Mouse (Mus musculus): Measurements from ENCODE around the gene Tmc8. TPM values are rescaled to one million over a fixed set of nuclear protein-coding genes. Genes with fewer than 3 reads are reported as not detected.
"Not testable (repeated sequence)": the region's sequence is repeated elsewhere in the genome, so short reads cannot be mapped to it uniquely, and the experiment has no call there.

Gene Tmc8
- polyA plus RNA-seq, 1 experiment from 2014 or later = 3.6 TPM

GRCm38 (mm10) chr11:117828149-117828887, 46.4 kb downstream of the Tmc8 start:
- ATAC-seq (replicated peaks; ENCODE audit: low FRiP score, low read depth) (no peak), DNase-seq (ENCODE audit: low spot score) (no peak)
- Histone ChIP-seq H3K4me1 (replicated peaks; ENCODE audit: insufficient read depth, low read length) (peaks cover 33% of the 10 kb centered on the region; the same call in 1 of the 2 replicates), H3K4me3 (replicated peaks; ENCODE audit: low read depth, low read length) (no peak overlapping the region), H3K27me3 (ENCODE audit: insufficient read depth, low read length) (no peaks in the 10 kb centered on the region), H3K36me3 (ENCODE audit: insufficient read depth, low read length) (no peaks in the 10 kb centered on the region), H3K4me2 (ENCODE audit: low read length) (no peak overlapping the region; the same call in 1 of the 2 replicates), H3K27ac (peak overlapping the region; percentile 80), H3K9ac (ENCODE audit: low read depth, low read length) (no peak overlapping the region), H3K9me3 (replicated peaks; ENCODE audit: low read length) (no peaks in the 10 kb centered on the region)
- TF ChIP-seq CTCF (IDR thresholded peaks at IDR 0.05; ENCODE audit: low read depth) = no peak
- 66% methylated on average over 18 of the region's 18 CpGs for WGBS

GRCm38 (mm10) chr11:117828888-117829604, 47.2 kb downstream of the Tmc8 start:
- peak overlapping the region; percentile 80 for H3K27ac ChIP-seq
- H3K4me3 ChIP-seq (replicated peaks; ENCODE audit: low read depth, low read length) = no peak overlapping the region
- ATAC-seq (replicated peaks; ENCODE audit: low FRiP score, low read depth) (no peak), DNase-seq (ENCODE audit: low spot score) (peak; percentile 51)
- no peak overlapping the region for H3K9ac ChIP-seq (ENCODE audit: low read depth, low read length)
- H3K36me3 ChIP-seq (ENCODE audit: insufficient read depth, low read length) = no peaks in the 10 kb centered on the region
- no peaks in the 10 kb centered on the region for H3K9me3 ChIP-seq (replicated peaks; ENCODE audit: low read length)
- TF ChIP-seq CTCF (IDR thresholded peaks at IDR 0.05; ENCODE audit: low read depth) = no peak
- peaks cover 30% of the 10 kb centered on the region; the same call in 1 of the 2 replicates for H3K4me1 ChIP-seq (replicated peaks; ENCODE audit: insufficient read depth, low read length)
- H3K27me3 ChIP-seq (ENCODE audit: insufficient read depth, low read length) = no peaks in the 10 kb centered on the region
- 57% methylated on average over 9 of the region's 9 CpGs for WGBS
- H3K4me2 ChIP-seq (ENCODE audit: low read length) = no peak overlapping the region; the same call in 1 of the 2 replicates

- H3K9ac ChIP-seq (ENCODE audit: low read depth, low read length) = no peak overlapping the region
- DNase-seq (ENCODE audit: low spot score) (peak; percentile 84), ATAC-seq (replicated peaks; ENCODE audit: low FRiP score, low read depth) (peak; percentile 61)
- H3K4me2 ChIP-seq (ENCODE audit: low read length) = no peak overlapping the region
- no peak for TF ChIP-seq CTCF (IDR thresholded peaks at IDR 0.05; ENCODE audit: low read depth)
- no peaks in the 10 kb centered on the region for H3K27me3 ChIP-seq (ENCODE audit: insufficient read depth, low read length)
- H3K9me3 ChIP-seq (replicated peaks; ENCODE audit: low read length) = no peaks in the 10 kb centered on the region
- no peaks in the 10 kb centered on the region for H3K36me3 ChIP-seq (ENCODE audit: insufficient read depth, low read length)
- WGBS = 19% methylated on average over 2 of the region's 2 CpGs
- H3K4me3 ChIP-seq (replicated peaks; ENCODE audit: low read depth, low read length) = no peak overlapping the region
- H3K27ac ChIP-seq = peak overlapping the region; percentile 80
- peaks cover 26% of the 10 kb centered on the region; the same call in 1 of the 2 replicates for H3K4me1 ChIP-seq (replicated peaks; ENCODE audit: insufficient read depth, low read length)
Measured at GRCm38 (mm10) chr11:117829671-117830215, 47.9 kb downstream of the Tmc8 start.

- no peak for DNase-seq (ENCODE audit: low spot score)
- peak overlapping the region; percentile 73 for H3K27ac ChIP-seq
Measured at GRCm38 (mm10) chr11:117830401-117830800, 48.5 kb downstream of the Tmc8 start.

GRCm38 (mm10) chr11:117832086-117832969, 50.5 kb downstream of the Tmc8 start:
- 0 out of 2 replicates have a peak overlapping the region, but pooled peaks have one; percentile 3 for H3K9ac ChIP-seq (ENCODE audit: low read depth, low read length)

More at GRCm38 (mm10) chr11:117830401-117830800, 48.5 kb downstream of the Tmc8 start:
- Histone ChIP-seq H3K9me3 (replicated peaks; ENCODE audit: low read length) (no peaks in the 10 kb centered on the region), H3K4me1 (replicated peaks; ENCODE audit: insufficient read depth, low read length) (peaks cover 19% of the 10 kb centered on the region; the same call in 1 of the 2 replicates), H3K4me3 (replicated peaks; ENCODE audit: low read depth, low read length) (no peak overlapping the region), H3K27me3 (ENCODE audit: insufficient read depth, low read length) (no peaks in the 10 kb centered on the region), H3K9ac (ENCODE audit: low read depth, low read length) (no peak overlapping the region), H3K36me3 (ENCODE audit: insufficient read depth, low read length) (no peaks in the 10 kb centered on the region), H3K4me2 (ENCODE audit: low read length) (no peak overlapping the region)
- TF ChIP-seq CTCF (IDR thresholded peaks at IDR 0.05; ENCODE audit: low read depth) = no peak
- no peak for ATAC-seq (replicated peaks; ENCODE audit: low FRiP score, low read depth)
- WGBS = 64% methylated on average over 9 of the region's 9 CpGs

GRCm38 (mm10) chr11:117833509-117833908, 51.6 kb downstream of the Tmc8 start:
- H3K9me3 ChIP-seq (replicated peaks; ENCODE audit: low read length); H3K36me3 ChIP-seq (ENCODE audit: insufficient read depth, low read length); DNase-seq (ENCODE audit: low spot score); H3K4me2 ChIP-seq (ENCODE audit: low read length); H3K4me1 ChIP-seq (replicated peaks; ENCODE audit: insufficient read depth, low read length); H3K27me3 ChIP-seq (ENCODE audit: insufficient read depth, low read length); H3K4me3 ChIP-seq (replicated peaks; ENCODE audit: low read depth, low read length); H3K9ac ChIP-seq (ENCODE audit: low read depth, low read length); H3K27ac ChIP-seq; ATAC-seq (replicated peaks; ENCODE audit: low FRiP score, low read depth): not testable (repeated sequence)
- 80% methylated on average over 4 of the region's 6 CpGs for WGBS

More at GRCm38 (mm10) chr11:117832086-117832969, 50.5 kb downstream of the Tmc8 start:
- WGBS = 18% methylated on average over 28 of the region's 28 CpGs
- no peaks in the 10 kb centered on the region for H3K36me3 ChIP-seq (ENCODE audit: insufficient read depth, low read length)
- peaks cover 13% of the 10 kb centered on the region; the same call in 1 of the 2 replicates for H3K4me1 ChIP-seq (replicated peaks; ENCODE audit: insufficient read depth, low read length)
- peak overlapping the region; percentile 50 for H3K4me2 ChIP-seq (ENCODE audit: low read length)
- H3K4me3 ChIP-seq (replicated peaks; ENCODE audit: low read depth, low read length) = no peak overlapping the region
- TF ChIP-seq CTCF (IDR thresholded peaks at IDR 0.05; ENCODE audit: low read depth) = peak; percentile 80
- no peak overlapping the region for H3K27ac ChIP-seq
- no peaks in the 10 kb centered on the region for H3K27me3 ChIP-seq (ENCODE audit: insufficient read depth, low read length)
- DNase-seq (ENCODE audit: low spot score) (peak; percentile 86), ATAC-seq (replicated peaks; ENCODE audit: low FRiP score, low read depth) (no peak)
- H3K9me3 ChIP-seq (replicated peaks; ENCODE audit: low read length) = no peaks in the 10 kb centered on the region
